Mouse (Mus musculus): Measurements from ENCODE around the gene Atxn2l. TPM values are rescaled to one million over a fixed set of nuclear protein-coding genes. Genes with fewer than 3 reads are reported as not detected.

Atxn2l gene
- total and polyA plus RNA-seq, 3 experiments, result 34.0 to 66.7 (median 37.6) TPM

GRCm38 (mm10) chr7:126464836-126465235, 38.4 kb downstream of the Atxn2l start:
- Histone ChIP-seq H3K27ac (peak overlapping the region; percentile 60), H3K4me1 (ENCODE audit: control insufficient read depth, insufficient read depth, low read length) (peaks cover 2% of the 10 kb centered on the region; the same call in 1 of the 2 replicates), H3K9ac (ENCODE audit: low read depth, low read length) (no peak overlapping the region), H3K27me3 (ENCODE audit: control insufficient read depth, insufficient read depth, low read length) (no peaks in the 10 kb centered on the region), H3K79me2 (replicated peaks; ENCODE audit: control insufficient read depth, insufficient read depth, low read length) (no peaks in the 10 kb centered on the region), H3K4me3 (no peak overlapping the region), H3K36me3 (ENCODE audit: control insufficient read depth, insufficient read depth, low read length) (no peaks in the 10 kb centered on the region)
- peak in 1 of 2 experiments; percentile 45 for DNase-seq
- intact Hi-C loops (cut with DNase I), result loop anchor here (5.0 kb wide), 1 partner anchor 68 kb away; the partner anchor contains the start of gene Nfatc2ip
- TF ChIP-seq CTCF (IDR thresholded peaks at IDR 0.05) (no peak), POLR2A (IDR thresholded peaks at IDR 0.05; ENCODE audit: insufficient read depth, low read depth, low read length) (no peak), EP300 (IDR thresholded peaks at IDR 0.05; ENCODE audit: insufficient read depth, low read depth, low read length) (no peak)
- WGBS, result 38% methylated on average over 5 of the region's 5 CpGs

GRCm38 (mm10) chr7:126464121-126464520, 39.1 kb downstream of the Atxn2l start:
- WGBS, result 66% methylated on average over 4 of the region's 4 CpGs
- Histone ChIP-seq H3K9ac (ENCODE audit: low read depth, low read length) (no peak overlapping the region), H3K27ac (no peak overlapping the region), H3K4me1 (ENCODE audit: control insufficient read depth, insufficient read depth, low read length) (peaks cover 2% of the 10 kb centered on the region; the same call in 1 of the 2 replicates), H3K79me2 (replicated peaks; ENCODE audit: control insufficient read depth, insufficient read depth, low read length) (no peaks in the 10 kb centered on the region), H3K27me3 (ENCODE audit: control insufficient read depth, insufficient read depth, low read length) (no peaks in the 10 kb centered on the region), H3K4me3 (no peak overlapping the region), H3K36me3 (ENCODE audit: control insufficient read depth, insufficient read depth, low read length) (no peaks in the 10 kb centered on the region)
- TF ChIP-seq EP300 (IDR thresholded peaks at IDR 0.05; ENCODE audit: insufficient read depth, low read depth, low read length) (no peak), POLR2A (IDR thresholded peaks at IDR 0.05; ENCODE audit: insufficient read depth, low read depth, low read length) (no peak), CTCF (IDR thresholded peaks at IDR 0.05) (no peak)
- peak in 1 of 2 experiments; percentile 39 for DNase-seq
- intact Hi-C loops (cut with DNase I), result no loop called here

GRCm38 (mm10) chr7:126463547-126463946, 39.7 kb downstream of the Atxn2l start:
- intact Hi-C loops (cut with DNase I), result no loop called here
- Histone ChIP-seq H3K27me3 (ENCODE audit: control insufficient read depth, insufficient read depth, low read length) (no peaks in the 10 kb centered on the region), H3K79me2 (replicated peaks; ENCODE audit: control insufficient read depth, insufficient read depth, low read length) (no peaks in the 10 kb centered on the region), H3K9ac (ENCODE audit: low read depth, low read length) (no peak overlapping the region), H3K27ac (no peak overlapping the region), H3K4me1 (ENCODE audit: control insufficient read depth, insufficient read depth, low read length) (peaks cover 4% of the 10 kb centered on the region; the same call in 1 of the 2 replicates), H3K36me3 (ENCODE audit: control insufficient read depth, insufficient read depth, low read length) (no peaks in the 10 kb centered on the region), H3K4me3 (no peak overlapping the region)
- TF ChIP-seq POLR2A (IDR thresholded peaks at IDR 0.05; ENCODE audit: insufficient read depth, low read depth, low read length) (no peak), CTCF (IDR thresholded peaks at IDR 0.05) (no peak), EP300 (IDR thresholded peaks at IDR 0.05; ENCODE audit: insufficient read depth, low read depth, low read length) (no peak)
- 73% methylated on average over 4 of the region's 4 CpGs for WGBS
- no peak for DNase-seq

GRCm38 (mm10) chr7:126463004-126463403, 40.2 kb downstream of the Atxn2l start, which contains the start of gene Atp2a1:
Gene Atp2a1 (minus strand): TSS chr7:126463108.
- no peak within 1 kb of the TSS for H3K27ac ChIP-seq
- intact Hi-C loops (cut with DNase I), result no loop called here

GRCm38 (mm10) chr7:126461626-126462025, 41.6 kb downstream of the Atxn2l start:
- no peaks in the 10 kb centered on the region for H3K36me3 ChIP-seq (ENCODE audit: control insufficient read depth, insufficient read depth, low read length)
- no peak overlapping the region for H3K4me3 ChIP-seq
- H3K4me1 ChIP-seq (ENCODE audit: control insufficient read depth, insufficient read depth, low read length), result peaks cover 4% of the 10 kb centered on the region; the same call in 1 of the 2 replicates
- TF ChIP-seq CTCF (IDR thresholded peaks at IDR 0.05) (no peak), EP300 (IDR thresholded peaks at IDR 0.05; ENCODE audit: insufficient read depth, low read depth, low read length) (no peak), POLR2A (IDR thresholded peaks at IDR 0.05; ENCODE audit: insufficient read depth, low read depth, low read length) (no peak)
- no peak overlapping the region for H3K27ac ChIP-seq
- H3K79me2 ChIP-seq (replicated peaks; ENCODE audit: control insufficient read depth, insufficient read depth, low read length), result no peaks in the 10 kb centered on the region
- no peak for DNase-seq
- 69% methylated on average over 3 of the region's 3 CpGs for WGBS
- H3K9ac ChIP-seq (ENCODE audit: low read depth, low read length), result no peak overlapping the region
- no peaks in the 10 kb centered on the region for H3K27me3 ChIP-seq (ENCODE audit: control insufficient read depth, insufficient read depth, low read length)
- intact Hi-C loops (cut with DNase I), result no loop called here

More at GRCm38 (mm10) chr7:126463004-126463403, 40.2 kb downstream of the Atxn2l start, which contains the start of gene Atp2a1:
- 65% methylated on average over 5 of the region's 5 CpGs for WGBS
- Histone ChIP-seq H3K4me3 (no peak within 1 kb of the TSS), H3K79me2 (replicated peaks; ENCODE audit: control insufficient read depth, insufficient read depth, low read length) (no peaks in the 10 kb centered on the region), H3K27me3 (ENCODE audit: control insufficient read depth, insufficient read depth, low read length) (no peaks in the 10 kb centered on the region), H3K36me3 (ENCODE audit: control insufficient read depth, insufficient read depth, low read length) (no peaks in the 10 kb centered on the region), H3K4me1 (ENCODE audit: control insufficient read depth, insufficient read depth, low read length) (peaks cover 4% of the 10 kb centered on the region; the same call in 1 of the 2 replicates), H3K9ac (ENCODE audit: low read depth, low read length) (no peak within 1 kb of the TSS)
- TF ChIP-seq CTCF (IDR thresholded peaks at IDR 0.05) (no peak), POLR2A (IDR thresholded peaks at IDR 0.05; ENCODE audit: insufficient read depth, low read depth, low read length) (no peak), EP300 (IDR thresholded peaks at IDR 0.05; ENCODE audit: insufficient read depth, low read depth, low read length) (no peak)
- DNase-seq, result no peak

GRCm38 (mm10) chr7:126460623-126461399, 42.4 kb downstream of the Atxn2l start:
- H3K27me3 ChIP-seq (ENCODE audit: control insufficient read depth, insufficient read depth, low read length), result no peaks in the 10 kb centered on the region
- no peak for TF ChIP-seq CTCF (IDR thresholded peaks at IDR 0.05)
- no peak for TF ChIP-seq POLR2A (IDR thresholded peaks at IDR 0.05; ENCODE audit: insufficient read depth, low read depth, low read length)
- TF ChIP-seq EP300 (IDR thresholded peaks at IDR 0.05; ENCODE audit: insufficient read depth, low read depth, low read length), result no peak
- H3K36me3 ChIP-seq (ENCODE audit: control insufficient read depth, insufficient read depth, low read length), result no peaks in the 10 kb centered on the region
- H3K4me1 ChIP-seq (ENCODE audit: control insufficient read depth, insufficient read depth, low read length), result peaks cover 4% of the 10 kb centered on the region; the same call in 1 of the 2 replicates
- 69% methylated on average over 10 of the region's 10 CpGs for WGBS
- intact Hi-C loops (cut with DNase I), result no loop called here
- no peak overlapping the region for H3K4me3 ChIP-seq
- no peak overlapping the region for H3K9ac ChIP-seq (ENCODE audit: low read depth, low read length)
- H3K79me2 ChIP-seq (replicated peaks; ENCODE audit: control insufficient read depth, insufficient read depth, low read length), result no peaks in the 10 kb centered on the region
- no peak overlapping the region for H3K27ac ChIP-seq
- DNase-seq, result no peak

Measured in heart, adult 2 months (tissue).